Mouse (Mus musculus) embryonic facial prominence, embryonic 13.5 days (tissue): ENCODE data around the gene Parvb. TPM values are rescaled to one million over a fixed set of nuclear protein-coding genes. Genes with fewer than 3 reads are reported as not detected.

Experiments used
- polyA plus RNA-seq: library from polyadenylated mRNA; unstranded; fragments of >200 nt; fragmentation: Nextera tagmentation; extraction: Ambion mirVana; gene quantifications from 2 replicates; pipeline ENCODE4 v1.2.1, GENCODE M21; 2015

Parvb gene
- polyA plus RNA-seq, 1 experiment from 2014 or later, result 4.4 TPM

Other genes starting within 250 kb of the Parvb start
- 0.08 TPM in 2 replicates for gene Efcab6, start 166.7 kb upstream of the Parvb start, polyA plus RNA-seq
- 5.1 and 6.5 TPM in 2 replicates for gene Sult4a1, start 126.3 kb upstream of the Parvb start, polyA plus RNA-seq
- not detected in 2 replicates for gene Pnpla5, start 108.9 kb upstream of the Parvb start, polyA plus RNA-seq
- gene Pnpla3, start 64.2 kb upstream of the Parvb start, polyA plus RNA-seq, result 0.80 and 1.5 TPM in 2 replicates
- gene Samm50, start 39.8 kb upstream of the Parvb start, polyA plus RNA-seq, result 110 TPM in 2 replicates
- gene Parvg, start 92.0 kb downstream of the Parvb start, polyA plus RNA-seq, result 1.3 and 1.5 TPM in 2 replicates
- gene Shisal1, start 215.1 kb downstream of the Parvb start, polyA plus RNA-seq, result 1.3 and 2.4 TPM in 2 replicates